Mouse (Mus musculus) heart, embryonic 15.5 days (tissue): ENCODE data around the gene Rnf115. TPM values are rescaled to one million over a fixed set of nuclear protein-coding genes. Genes with fewer than 3 reads are reported as not detected.

Experiments used
- ATAC-seq: fragments of 200-750 bp; cut with Nextera tagmentation; replicated peaks from 2 replicates; pipeline ENCODE4 v1.8.0; 2017; ENCODE audit warnings: low read depth, moderate TSS enrichment; ENCODE audit not compliant: insufficient number of reproducible peaks, insufficient read depth, low FRiP score
- H3K27ac ChIP-seq: fragments of 300-500 bp; sonication (generic); 2 replicates; pipeline ENCODE4 v1.5.1; 2015; ENCODE audit warnings: mild to moderate bottlenecking, inconsistent platforms
- H3K27me3 ChIP-seq: fragments of 300-500 bp; sonication (generic); 2 replicates; pipeline ENCODE4 v1.6.1; 2015; ENCODE audit warnings: inconsistent platforms
- H3K36me3 ChIP-seq: fragments of 300-500 bp; sonication (generic); 2 replicates; pipeline ENCODE4 v1.6.1; 2015; ENCODE audit warnings: mild to moderate bottlenecking, inconsistent platforms
- H3K4me1 ChIP-seq: fragments of 300-500 bp; sonication (generic); replicated peaks from 2 replicates; pipeline ENCODE4 v1.6.1; 2015; ENCODE audit warnings: inconsistent platforms
- H3K4me2 ChIP-seq: fragments of 300-500 bp; sonication (generic); 2 replicates; pipeline ENCODE4 v1.6.1; 2015; ENCODE audit warnings: inconsistent platforms, mild to moderate bottlenecking, moderate library complexity
- H3K4me3 ChIP-seq: fragments of 300-500 bp; sonication (generic); 2 replicates; pipeline ENCODE4 v1.5.1; 2015; ENCODE audit warnings: mild to moderate bottlenecking, inconsistent platforms
- H3K9ac ChIP-seq: fragments of 300-500 bp; sonication (generic); 2 replicates; pipeline ENCODE4 v1.6.1; 2015; ENCODE audit warnings: mild to moderate bottlenecking, inconsistent platforms
- H3K9me3 ChIP-seq: fragments of 300-500 bp; sonication (generic); replicated peaks from 2 replicates; pipeline ENCODE4 v1.6.1; 2016; ENCODE audit warnings: inconsistent platforms
- WGBS: fragments of 180-500 bp; shearing (Covaris S2); methylation state at CpG from one replicate; pipeline ENCODE4 v1.1.7; 2015; ENCODE audit warnings: mixed read lengths; 5-methylcytosine and 5-hydroxymethylcytosine counted together
- polyA plus RNA-seq: library from polyadenylated mRNA; unstranded; fragments of >200 nt; fragmentation: Nextera tagmentation; extraction: Ambion mirVana; gene quantifications from 2 replicates; pipeline ENCODE4 v1.2.1, GENCODE M21; 2015

Gene Rnf115
- polyA plus RNA-seq, 1 experiment from 2014 or later, result 33.4 TPM

DNA sequence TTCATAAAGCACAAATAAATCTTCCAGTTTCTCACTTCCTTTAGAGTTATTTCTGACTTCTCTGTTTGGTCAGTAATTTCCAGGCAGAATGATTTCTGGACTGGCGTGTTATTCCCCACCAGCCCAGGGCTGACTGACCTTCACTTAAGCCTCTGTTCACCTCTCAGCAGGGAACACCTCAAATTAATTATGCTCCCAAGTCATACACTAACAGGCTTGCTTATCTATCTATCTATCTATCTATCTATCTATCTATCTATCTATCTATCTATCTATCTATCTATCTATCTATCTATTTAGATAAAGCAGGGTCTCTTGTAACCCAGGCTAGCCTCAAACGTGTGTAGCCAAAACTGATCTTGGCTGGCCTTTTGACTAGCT lies 18.8 kb upstream of the Rnf115 start:
- Histone ChIP-seq H3K4me1 (peaks cover 7% of the 10 kb centered on the region), H3K36me3 (peaks cover 53% of the 10 kb centered on the region), H3K27ac (no peak overlapping the region), H3K9ac (peak overlapping the region; percentile 83), H3K9me3 (no peaks in the 10 kb centered on the region), H3K4me3 (peak overlapping the region; percentile 60; the same call in 1 of the 2 replicates), H3K27me3 (no peaks in the 10 kb centered on the region), H3K4me2 (peak overlapping the region; percentile 98)
- ATAC-seq, result no peak
- WGBS, result 44% methylated on average over 2 of the region's 2 CpGs

- Histone ChIP-seq H3K4me3 (no peak overlapping the region), H3K9ac (no peak overlapping the region), H3K4me1 (no peaks in the 10 kb centered on the region), H3K27me3 (no peaks in the 10 kb centered on the region), H3K36me3 (peaks cover 70% of the 10 kb centered on the region), H3K4me2 (no peak overlapping the region), H3K27ac (no peak overlapping the region), H3K9me3 (no peaks in the 10 kb centered on the region)
- ATAC-seq, result no peak
- 76% methylated on average over 5 of the region's 5 CpGs for WGBS
These were observed 13.2 kb upstream of the Rnf115 start for GRCm38 (mm10) chr3:96714286-96714685.

- no peak for ATAC-seq
- Histone ChIP-seq H3K9me3 (no peaks in the 10 kb centered on the region), H3K9ac (no peak overlapping the region), H3K4me2 (no peak overlapping the region), H3K4me1 (no peaks in the 10 kb centered on the region), H3K36me3 (peaks cover 62% of the 10 kb centered on the region), H3K27me3 (no peaks in the 10 kb centered on the region), H3K4me3 (no peak overlapping the region), H3K27ac (no peak overlapping the region)
- 53% methylated on average over 2 of the region's 2 CpGs for WGBS
These were observed 11.6 kb upstream of the Rnf115 start for GRCm38 (mm10) chr3:96715854-96716253.

- H3K4me2 ChIP-seq, result no peak overlapping the region
- H3K36me3 ChIP-seq, result peaks cover 44% of the 10 kb centered on the region
- WGBS, result 42% methylated on average over 14 of the region's 14 CpGs
- no peak overlapping the region for H3K4me3 ChIP-seq
- no peak overlapping the region for H3K27ac ChIP-seq
- no peaks in the 10 kb centered on the region for H3K27me3 ChIP-seq
- H3K9me3 ChIP-seq, result no peaks in the 10 kb centered on the region
- 0 out of 2 replicates have a peak, but pooled peaks have one; percentile 17 for ATAC-seq
- H3K4me1 ChIP-seq, result peaks cover 3% of the 10 kb centered on the region; the same call in 1 of the 2 replicates
- no peak overlapping the region for H3K9ac ChIP-seq
These were observed 8.3 kb upstream of the Rnf115 start for GRCm38 (mm10) chr3:96719173-96719572.

DNA sequence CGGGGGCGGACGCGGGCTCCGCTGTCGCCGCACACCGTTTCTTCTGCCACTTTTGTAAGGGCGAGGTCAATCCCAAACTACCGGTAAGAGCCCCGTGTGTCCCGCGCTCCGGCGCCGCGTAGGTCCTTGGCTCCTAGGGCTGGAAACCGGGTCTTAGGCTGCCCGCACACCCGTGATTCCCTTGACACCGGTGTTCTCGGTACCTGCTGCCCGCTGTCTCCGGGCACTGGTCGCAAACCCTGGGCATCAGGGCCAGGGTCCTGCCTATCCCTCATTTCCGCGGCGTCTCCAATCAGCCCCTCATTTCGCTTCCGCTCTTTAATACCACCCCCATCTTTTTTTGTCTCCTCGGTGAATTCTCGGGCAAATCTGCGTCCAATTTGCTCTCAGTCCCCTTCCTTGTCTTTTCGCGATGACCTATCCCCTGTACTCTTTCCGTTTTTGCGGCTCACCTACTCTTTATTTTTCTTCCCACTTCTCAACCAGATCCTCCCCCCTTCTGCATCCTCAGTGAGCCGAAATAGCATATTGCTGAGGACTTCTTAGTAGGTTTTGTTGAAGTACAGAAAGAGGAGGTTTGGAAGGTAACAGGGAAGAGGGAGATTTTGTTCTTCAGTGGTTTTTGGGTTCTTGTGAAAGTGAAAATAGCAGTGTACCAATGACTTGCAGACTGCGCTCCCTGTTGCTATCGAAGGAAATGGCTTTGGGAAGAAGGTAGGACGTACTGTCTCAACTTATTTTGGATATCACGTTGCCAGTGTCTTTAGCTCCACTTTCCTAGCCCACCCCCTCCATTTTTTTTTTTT lies 567 bp downstream of the Rnf115 start:
- WGBS, result under 1% methylated on average over 42 of the region's 42 CpGs
- Histone ChIP-seq H3K4me1 (peaks cover 30% of the 10 kb centered on the region), H3K27me3 (no peaks in the 10 kb centered on the region), H3K4me3 (peak overlapping the region; percentile 77), H3K9ac (peak overlapping the region; percentile 75), H3K27ac (peak overlapping the region; percentile 83), H3K36me3 (peaks cover 11% of the 10 kb centered on the region), H3K9me3 (no peaks in the 10 kb centered on the region), H3K4me2 (peak overlapping the region; percentile 75)
- peak; percentile 49 for ATAC-seq

- peaks cover 3% of the 10 kb centered on the region; the same call in 1 of the 2 replicates for H3K36me3 ChIP-seq
- peak overlapping the region; percentile 77 for H3K4me3 ChIP-seq
- peak overlapping the region; percentile 75 for H3K9ac ChIP-seq
- ATAC-seq, result no peak
- H3K4me2 ChIP-seq, result peak overlapping the region; percentile 75
- H3K4me1 ChIP-seq, result peaks cover 30% of the 10 kb centered on the region
- H3K27ac ChIP-seq, result peak overlapping the region; percentile 83
- no peaks in the 10 kb centered on the region for H3K9me3 ChIP-seq
- 38% methylated on average over 7 of the region's 7 CpGs for WGBS
- H3K27me3 ChIP-seq, result no peaks in the 10 kb centered on the region
These were observed 1.4 kb downstream of the Rnf115 start for GRCm38 (mm10) chr3:96728634-96729402.

GRCm38 (mm10) chr3:96729403-96729784 lies 1.9 kb downstream of the Rnf115 start:
- Histone ChIP-seq H3K27me3 (no peaks in the 10 kb centered on the region), H3K4me1 (peaks cover 32% of the 10 kb centered on the region), H3K36me3 (no peaks in the 10 kb centered on the region), H3K4me3 (no peak overlapping the region), H3K4me2 (peak overlapping the region; percentile 75), H3K27ac (no peak overlapping the region), H3K9ac (no peak overlapping the region; the same call in 1 of the 2 replicates), H3K9me3 (no peaks in the 10 kb centered on the region)
- WGBS, result 42% methylated on average over 3 of the region's 3 CpGs
- ATAC-seq, result no peak

GRCm38 (mm10) chr3:96730785-96731184 lies 3.3 kb downstream of the Rnf115 start:
- 52% methylated on average over 5 of the region's 5 CpGs for WGBS
- Histone ChIP-seq H3K36me3 (no peaks in the 10 kb centered on the region), H3K4me1 (peaks cover 32% of the 10 kb centered on the region), H3K27me3 (no peaks in the 10 kb centered on the region), H3K9me3 (no peaks in the 10 kb centered on the region), H3K27ac (no peak overlapping the region), H3K4me3 (no peak overlapping the region), H3K4me2 (no peak overlapping the region), H3K9ac (no peak overlapping the region)
- no peak for ATAC-seq

GRCm38 (mm10) chr3:96733984-96734383 lies 6.5 kb downstream of the Rnf115 start:
- peaks cover 23% of the 10 kb centered on the region for H3K4me1 ChIP-seq
- no peak overlapping the region for H3K4me3 ChIP-seq
- H3K9me3 ChIP-seq, result no peaks in the 10 kb centered on the region
- no peak overlapping the region for H3K27ac ChIP-seq
- H3K9ac ChIP-seq, result no peak overlapping the region
- H3K4me2 ChIP-seq, result no peak overlapping the region
- ATAC-seq, result no peak
- H3K36me3 ChIP-seq, result no peaks in the 10 kb centered on the region
- no peaks in the 10 kb centered on the region for H3K27me3 ChIP-seq
- WGBS, result 89% methylated on average over 1 of the region's 1 CpGs

DNA sequence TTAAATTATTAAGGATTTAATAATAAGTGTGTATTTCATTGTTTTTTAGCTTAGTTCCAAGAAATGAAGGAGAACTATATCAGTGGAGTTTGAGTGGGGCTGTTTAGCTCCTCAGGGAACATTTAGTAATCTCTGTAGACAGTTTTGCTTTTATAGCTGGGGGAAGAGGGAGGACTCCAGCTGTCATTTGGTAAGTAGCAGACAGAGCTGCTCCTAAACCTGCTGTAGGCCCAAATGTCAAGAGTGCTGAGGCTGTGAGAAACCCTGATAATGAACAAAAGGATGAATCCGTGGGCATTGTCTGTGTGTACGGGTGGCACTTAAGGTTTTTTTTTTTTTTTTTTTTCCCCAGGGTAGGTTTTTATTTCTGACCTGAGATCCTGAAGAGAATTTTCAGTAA lies 7.7 kb downstream of the Rnf115 start:
- Histone ChIP-seq H3K27me3 (no peaks in the 10 kb centered on the region), H3K4me2 (no peak overlapping the region), H3K4me3 (no peak overlapping the region), H3K36me3 (no peaks in the 10 kb centered on the region), H3K9ac (no peak overlapping the region), H3K9me3 (no peaks in the 10 kb centered on the region), H3K27ac (no peak overlapping the region), H3K4me1 (peaks cover 14% of the 10 kb centered on the region)
- WGBS, result 81% methylated on average over 2 of the region's 2 CpGs
- ATAC-seq, result no peak

GRCm38 (mm10) chr3:96737013-96737740 lies 9.7 kb downstream of the Rnf115 start:
- H3K27me3 ChIP-seq, result no peaks in the 10 kb centered on the region
- no peaks in the 10 kb centered on the region for H3K9me3 ChIP-seq
- H3K9ac ChIP-seq, result no peak overlapping the region
- no peak overlapping the region for H3K4me2 ChIP-seq
- H3K4me1 ChIP-seq, result peaks cover 7% of the 10 kb centered on the region
- H3K27ac ChIP-seq, result no peak overlapping the region
- 32% methylated on average over 1 of the region's 1 CpGs for WGBS
- ATAC-seq, result no peak
- H3K36me3 ChIP-seq, result no peaks in the 10 kb centered on the region
- no peak overlapping the region for H3K4me3 ChIP-seq
